In genomic region chr11:94210191-94211086, GRCm38 (mm10) we compare ENCODE assay signal across 8 mouse cellular contexts. TPM values are rescaled to one million over a fixed set of nuclear protein-coding genes. Genes with fewer than 3 reads are reported as not detected.
DNase-seq lines count a peak whose midpoint lies in the region; ATAC-seq lines count a peak whose summit lies in the region.

No protein-coding gene starts in this region.

- peak; percentile 71 for ATAC-seq in common myeloid progenitor, adult 5-6 weeks (replicated peaks; ENCODE audit: low read depth, poor library complexity, severe bottlenecking)
- ATAC-seq in megakaryocyte progenitor cell, adult 5-6 weeks (replicated peaks; ENCODE audit: poor library complexity): peak; percentile 62

- peak; percentile 97 for DNase-seq in ZHBTc4 (ENCODE audit: low read depth, low spot score)
- peak; percentile 85 to 90 for DNase-seq in gastrocnemius, adult 8-10 months (ENCODE audit: low spot score in 2 of 2)
- DNase-seq in induced T-regulatory cell, adult 2 months (ENCODE audit: low read depth): peak; percentile 94
- DNase-seq in left cerebral cortex, adult 9 months (ENCODE audit: low spot score in 2 of 2): peak; percentile 92 to 95
- peak; percentile 80 for DNase-seq in right cerebral cortex, postnatal 14 days
- peak; percentile 81 to 92 for DNase-seq in urinary bladder, postnatal 36 days (ENCODE audit: low spot score in 2 of 2)

RNA-seq across cellular contexts. Expression of gene Tob1, which starts 0.8 kb away (rescaled TPM):
- 8.6 and 10.3 TPM in 2 replicates for total RNA-seq in common myeloid progenitor, adult 5-6 weeks (2017)
- total RNA-seq in gastrocnemius, adult 8-10 months (2022): 100 to 1,000 TPM; 196 to 240 (median 221) TPM
- 8.3 and 9.4 TPM in 2 replicates for total RNA-seq in megakaryocyte progenitor cell, adult 5-6 weeks (2015)
- total RNA-seq in megakaryocyte progenitor cell, adult 5-6 weeks (2017): 3.5 and 5.2 TPM in 2 replicates

RNA-seq across cellular contexts. Expression of gene Wfikkn2, which starts 35.4 kb away (rescaled TPM):
- 0.41 and 0.58 TPM in 2 replicates for total RNA-seq in common myeloid progenitor, adult 5-6 weeks (2017)
- total RNA-seq in gastrocnemius, adult 8-10 months (2022): 10 to 100 TPM; 12.1 to 16.7 (median 13.5) TPM
- total RNA-seq in megakaryocyte progenitor cell, adult 5-6 weeks (2015): 0.52 TPM in 1 of 2 replicates, not detected in the other
- total RNA-seq in megakaryocyte progenitor cell, adult 5-6 weeks (2017): 0.21 and 0.27 TPM in 2 replicates

Comparison
In these comparisons a context has a peak if more than half of its experiments do, and no peak if none do; other contexts are left out.
1. Peak in every context shown above with its lines: DNase-seq and ATAC-seq.
2. RNA of gene Tob1, which starts 0.8 kb away (total RNA-seq): 196 to 240 TPM in gastrocnemius, adult 8-10 months; 8.6 to 10.3 TPM in common myeloid progenitor, adult 5-6 weeks and 3.5 to 9.4 TPM in megakaryocyte progenitor cell, adult 5-6 weeks; every median in the first group is over 10 times any median in the second.